Mouse (Mus musculus): Measurements from ENCODE around the gene Gm2237. TPM values are rescaled to one million over a fixed set of nuclear protein-coding genes. Genes with fewer than 3 reads are reported as not detected.

Gene Gm2237
- 0.68 TPM for total RNA-seq (2023)

DNA sequence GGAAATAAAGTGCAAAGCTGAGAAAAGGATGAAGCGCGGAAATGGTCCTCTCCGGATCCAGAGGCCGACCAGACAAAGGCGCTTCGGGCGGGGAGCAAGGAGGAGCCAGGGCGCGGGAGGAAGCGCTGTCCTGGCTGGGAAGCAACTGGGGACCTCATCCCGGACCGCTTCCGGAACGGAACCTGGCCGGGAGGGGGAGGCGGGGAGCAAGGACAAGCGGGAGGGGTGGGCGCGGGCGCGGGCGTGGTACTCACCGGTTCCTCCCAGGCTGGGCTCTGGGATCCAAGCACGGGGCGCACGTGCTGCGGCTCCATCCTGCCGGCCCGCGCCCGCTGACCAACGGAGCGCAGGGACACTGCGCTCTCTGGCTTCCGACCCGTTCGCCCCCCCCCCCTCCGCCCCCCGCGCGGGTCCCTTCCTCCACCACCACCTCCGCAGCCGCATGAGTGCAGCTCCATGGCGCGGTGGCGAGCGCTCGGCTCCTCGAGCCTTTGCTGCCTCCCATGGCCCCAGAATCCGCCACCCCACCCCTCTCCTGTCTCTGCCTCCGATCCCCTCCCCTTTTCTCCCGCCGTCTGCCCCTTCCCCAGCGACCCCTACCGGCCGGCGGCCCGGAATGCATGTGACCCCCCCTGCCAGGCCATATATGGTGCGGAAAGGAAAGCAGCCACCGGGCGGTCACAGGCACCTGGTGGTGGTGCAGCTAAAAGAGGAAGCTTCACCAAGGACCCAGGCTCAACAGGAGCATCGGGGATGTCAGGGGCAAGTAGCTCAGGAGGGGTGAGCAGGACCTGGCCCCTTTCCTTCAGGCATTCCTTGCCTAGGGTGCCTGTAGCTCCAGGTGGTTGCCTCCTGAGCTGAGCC is at the start of gene Gm2237:
Gene Gm2237 (minus strand): TSS at position 332 of the 864 bp plus-strand sequence.

DNA sequence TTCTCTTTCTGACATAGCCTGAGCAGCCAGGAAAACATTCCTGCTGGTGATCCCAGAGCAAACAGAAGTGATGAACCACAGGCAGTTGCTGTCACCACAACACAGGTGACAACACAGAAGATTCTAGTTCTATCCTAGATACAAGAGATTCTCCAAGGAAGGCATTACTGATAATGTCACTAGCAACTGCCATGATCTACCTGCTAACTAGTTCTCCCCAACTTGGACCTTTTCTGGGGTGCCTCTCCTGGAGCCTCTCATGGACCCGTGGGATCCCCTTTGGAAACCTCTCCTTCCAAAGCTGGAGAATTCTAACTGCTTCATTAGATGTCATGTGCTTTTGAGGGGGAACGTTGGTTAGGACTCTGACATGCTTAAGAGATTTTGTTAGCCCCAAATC is 17.5 kb upstream of the Gm2237 start, which contains the start of gene Gm5458:
Gene Gm5458 (minus strand): TSS at position 101 of the 400 bp plus-strand sequence.

DNA sequence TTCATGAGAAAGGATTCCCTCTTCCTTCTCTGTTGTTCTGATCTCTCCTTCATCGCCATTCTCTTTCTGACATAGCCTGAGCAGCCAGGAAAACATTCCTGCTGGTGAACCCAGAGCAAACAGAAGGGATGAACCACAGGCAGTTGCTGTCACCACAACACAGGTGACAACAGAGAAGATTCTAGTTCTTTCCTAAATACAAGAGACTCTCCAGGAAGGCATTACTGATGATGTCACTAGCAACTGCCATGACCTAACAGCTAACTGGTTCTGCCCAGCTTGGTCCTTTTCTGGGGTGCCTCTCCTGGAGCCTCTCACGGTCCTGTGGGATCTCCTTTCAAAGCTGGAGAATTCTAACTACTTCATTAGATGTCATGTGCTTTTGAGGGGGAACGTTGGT is 35.1 kb downstream of the Gm2237 start, which contains the start of gene Gm2244:
Gene Gm2244 (minus strand): TSS at position 101 of the 400 bp plus-strand sequence.

Other genes with a start within 250 kb of the Gm2237 start
- gene Gm21738, start 166.2 kb downstream of the Gm2237 start, total RNA-seq (2023), result not detected
- not detected for gene Gm2244, start 35.2 kb downstream of the Gm2237 start, total RNA-seq (2023)
- gene Gm5458, start 17.4 kb upstream of the Gm2237 start, total RNA-seq (2023), result not detected
- gene Nid2, start 166.1 kb upstream of the Gm2237 start, total RNA-seq (2023), result 2.8 TPM
- gene Rtraf, start 238.7 kb upstream of the Gm2237 start, total RNA-seq (2023), result 48.0 TPM